Mouse (Mus musculus) heart, postnatal 25 days (tissue): ENCODE results near the gene Cradd. TPM values are rescaled to one million over a fixed set of nuclear protein-coding genes. Genes with fewer than 3 reads are reported as not detected.

Experiments
- DNase-seq: peaks from one replicate; pipeline ENCODE4 v3.0.0; 2022; ENCODE audit warnings: low spot score
- intact Hi-C: fragments of 180-260 bp; cut with DNase I; formaldehyde crosslinking; loops from one replicate; pipeline ENCODE4 v1.15.1; 2025
- total RNA-seq, 2 experiments: library from RNA; stranded (reverse); gene quantifications; 2 replicates each; pipeline ENCODE4 v1.2.3; 2021

The Cradd gene
- total RNA-seq, 2 experiments from 2014 or later = 7.9 to 9.3 TPM

DNA sequence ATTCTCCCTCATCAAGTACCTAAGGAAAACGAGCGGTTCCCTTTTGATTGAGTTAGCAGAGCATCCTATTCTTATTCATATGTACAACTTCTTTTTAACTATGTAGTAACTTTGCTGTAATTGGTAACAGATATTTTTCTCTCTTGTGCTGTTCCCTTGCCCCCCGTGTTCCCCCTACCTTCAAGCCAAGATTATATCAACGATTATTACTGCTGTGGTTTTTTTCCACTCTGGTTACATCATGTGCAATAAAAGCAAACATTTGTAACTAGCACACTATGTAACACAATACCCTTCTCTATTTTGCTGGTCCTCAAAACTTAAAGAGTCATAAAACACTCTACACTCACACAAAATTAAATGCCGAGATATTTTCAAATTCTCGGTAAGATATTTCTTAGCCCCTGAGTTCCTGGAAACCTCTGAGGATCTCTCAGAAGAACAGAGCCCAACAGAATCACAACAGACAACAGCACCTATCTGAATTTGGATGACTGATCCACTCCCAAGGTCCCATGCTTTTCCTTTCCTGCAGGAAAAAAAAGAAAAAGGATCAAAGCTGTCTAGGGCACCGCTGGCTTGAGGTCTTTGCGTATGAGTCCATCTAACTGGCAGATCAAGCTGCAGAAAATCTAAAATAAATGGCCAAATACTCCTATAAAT, 68.8 kb downstream of the Cradd start:
- intact Hi-C loops = loop anchor here (10.0 kb wide), 1 partner anchor 110 kb away; no protein-coding TSS in a partner anchor
- no peak for DNase-seq

DNA sequence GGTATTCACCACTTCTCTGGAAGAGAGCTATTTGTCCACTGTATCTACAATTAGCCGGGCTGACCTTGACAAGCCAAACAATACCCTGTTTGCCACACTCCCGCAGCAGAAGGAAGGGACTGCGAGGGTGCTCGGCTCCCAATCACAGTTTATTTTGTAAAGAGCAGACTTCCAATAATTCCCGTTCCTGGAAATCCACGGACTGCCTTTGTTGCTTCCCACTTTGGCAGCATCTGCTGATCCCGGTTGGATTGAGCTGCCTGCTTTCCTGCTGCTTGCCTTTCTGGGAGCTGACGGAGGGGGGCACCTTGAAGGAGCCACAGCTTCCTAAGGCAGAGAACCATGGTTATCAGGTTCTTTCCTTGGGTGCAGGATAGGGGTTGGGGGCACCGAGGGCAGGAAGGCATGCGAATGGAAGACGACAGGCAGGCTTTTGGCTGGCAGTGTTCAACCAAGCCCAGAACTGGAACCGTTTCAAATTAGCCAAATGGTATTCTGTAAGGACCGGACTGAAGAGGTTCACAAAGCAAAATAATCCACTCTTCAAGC, 69.4 kb downstream of the Cradd start:
- intact Hi-C loops = loop anchor here (10.0 kb wide), 1 partner anchor 110 kb away; no protein-coding TSS in a partner anchor

DNA sequence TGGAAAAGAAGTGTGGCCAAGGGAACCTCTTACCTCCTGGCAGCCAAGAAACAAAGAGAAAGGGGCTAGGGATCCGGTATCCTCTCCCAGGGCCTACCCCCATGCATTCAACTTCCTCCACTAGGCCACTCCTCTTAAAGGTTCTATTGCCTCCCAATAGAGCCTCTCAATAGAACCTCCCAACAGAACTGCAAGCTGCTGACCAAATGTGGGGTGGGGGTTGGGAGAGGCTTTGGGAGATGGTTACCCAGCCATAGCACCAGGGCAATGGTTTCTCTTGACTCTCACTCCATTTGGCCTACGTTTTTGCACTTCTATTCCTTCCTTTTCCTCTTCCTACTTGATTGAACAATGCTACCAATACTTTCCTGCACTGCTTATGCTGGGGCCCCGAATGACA, 69.9 kb downstream of the Cradd start:
- intact Hi-C loops = loop anchor here (10.0 kb wide), 1 partner anchor 109 kb away; no protein-coding TSS in a partner anchor
- DNase-seq = no peak

More for the DNA sequence above, 69.4 kb downstream of the Cradd start:
- DNase-seq = no peak

DNA sequence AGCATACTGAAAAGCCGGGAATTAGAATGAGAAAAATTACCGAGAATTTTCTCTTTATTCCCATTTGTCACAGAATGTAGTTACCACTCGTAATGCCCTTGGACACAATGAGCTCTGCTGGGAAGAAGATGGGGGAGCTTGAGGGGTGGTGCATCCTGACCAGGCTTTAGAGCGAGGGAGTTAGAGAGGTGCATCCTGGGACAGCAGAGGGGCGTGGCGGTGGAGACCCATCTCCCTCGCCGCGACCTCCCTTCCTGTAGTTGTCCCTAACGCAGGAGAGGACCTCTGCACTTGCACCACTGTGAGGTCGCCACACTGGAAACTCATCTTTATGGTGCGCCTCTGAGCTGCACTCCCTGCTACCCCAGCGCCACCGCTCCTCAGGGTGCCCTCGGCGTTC, 72.3 kb downstream of the Cradd start:
- intact Hi-C loops = loop anchor here (10.0 kb wide), 1 partner anchor 107 kb away; no protein-coding TSS in a partner anchor

DNA sequence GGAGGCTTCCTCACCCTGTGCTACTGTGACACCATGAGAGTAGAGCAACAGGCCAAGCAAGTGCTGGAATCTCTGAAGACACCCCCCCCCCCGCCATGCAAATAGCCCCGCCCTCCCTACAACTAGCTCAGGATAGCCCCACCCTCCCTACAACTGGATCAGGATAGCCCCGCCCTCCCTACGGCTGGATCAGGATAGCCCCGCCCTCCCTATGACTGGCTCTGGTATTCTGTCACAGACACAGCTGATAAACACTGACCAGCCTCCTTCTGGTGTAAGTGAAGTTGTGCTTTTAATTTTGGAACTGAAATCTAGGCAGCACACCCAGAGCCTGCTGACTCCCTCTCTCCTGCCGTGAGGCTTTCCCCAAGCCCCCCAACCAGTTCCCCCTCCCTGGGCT, 75.6 kb downstream of the Cradd start:
- intact Hi-C loops = no loop called here

More for the DNA sequence above, 72.3 kb downstream of the Cradd start:
- no peak for DNase-seq

DNA sequence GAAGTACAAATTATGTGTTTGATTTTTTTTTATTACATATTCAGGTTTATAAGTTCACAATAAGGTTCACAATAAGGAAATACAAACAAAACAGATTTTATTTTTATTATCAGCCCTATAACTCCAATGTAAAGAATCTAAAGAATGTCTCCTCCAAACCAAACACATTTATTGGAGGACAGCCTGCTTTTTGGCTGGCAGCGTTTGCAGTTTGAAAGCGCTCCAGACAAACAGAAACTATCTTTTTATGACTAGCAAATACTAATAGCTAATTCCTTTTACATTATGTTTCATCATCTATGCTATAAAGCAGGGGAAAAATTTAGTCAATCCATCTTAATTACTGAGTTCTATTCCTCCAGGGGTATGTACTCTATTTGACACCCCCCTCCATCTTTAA, 77.2 kb downstream of the Cradd start:
- no peak for DNase-seq
- intact Hi-C loops = no loop called here

More for the DNA sequence above, 75.6 kb downstream of the Cradd start:
- no peak for DNase-seq

DNA sequence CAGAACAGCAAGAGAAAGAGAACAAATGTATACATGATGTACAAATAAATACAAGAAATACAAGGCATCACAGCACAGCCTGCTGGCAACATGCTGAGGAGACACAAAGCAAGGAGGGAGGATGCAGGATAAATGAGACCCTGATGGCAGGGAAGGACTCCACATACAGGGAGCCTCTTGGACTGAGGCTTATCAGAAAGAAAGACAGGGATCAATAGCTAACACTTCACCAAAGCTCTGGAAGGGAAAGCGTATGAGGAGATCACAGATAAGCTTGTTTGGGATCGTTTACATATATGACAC, 78.3 kb downstream of the Cradd start:
- no peak for DNase-seq
- intact Hi-C loops = no loop called here

DNA sequence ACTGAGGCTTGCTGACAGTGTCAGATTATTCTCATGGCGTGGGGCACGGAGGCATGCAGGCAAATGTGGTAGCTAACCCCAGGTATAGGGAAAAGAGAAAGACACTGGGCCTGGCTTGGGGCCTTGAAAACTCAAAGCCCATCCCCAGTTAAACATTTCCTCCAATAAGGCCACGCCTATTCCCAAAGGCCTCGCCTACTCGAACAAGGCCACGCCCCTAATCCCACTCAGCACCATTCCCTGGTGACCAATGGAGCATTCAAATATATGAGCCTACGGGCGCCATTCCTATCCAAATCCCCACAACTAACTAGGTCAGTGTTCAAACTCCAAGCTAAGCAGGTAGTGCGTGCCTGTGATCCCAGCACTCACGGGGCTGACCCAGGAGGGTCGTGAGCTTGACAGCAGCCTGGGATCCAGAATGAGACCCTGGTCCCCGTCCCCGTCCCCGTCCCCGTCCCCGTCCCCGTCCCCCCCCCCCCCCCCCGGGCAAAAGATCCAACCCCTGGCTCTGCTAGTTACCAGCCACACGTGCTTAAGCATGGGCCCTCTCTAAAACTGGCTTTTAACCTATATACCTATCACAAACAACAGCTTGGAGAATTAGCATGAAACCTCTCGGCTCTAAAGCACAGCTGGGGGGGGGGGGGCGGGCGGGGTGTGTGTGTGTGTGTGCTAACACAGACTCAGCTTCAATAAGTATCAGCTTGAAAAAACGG, 78.8 kb downstream of the Cradd start:
- DNase-seq = no peak

DNA sequence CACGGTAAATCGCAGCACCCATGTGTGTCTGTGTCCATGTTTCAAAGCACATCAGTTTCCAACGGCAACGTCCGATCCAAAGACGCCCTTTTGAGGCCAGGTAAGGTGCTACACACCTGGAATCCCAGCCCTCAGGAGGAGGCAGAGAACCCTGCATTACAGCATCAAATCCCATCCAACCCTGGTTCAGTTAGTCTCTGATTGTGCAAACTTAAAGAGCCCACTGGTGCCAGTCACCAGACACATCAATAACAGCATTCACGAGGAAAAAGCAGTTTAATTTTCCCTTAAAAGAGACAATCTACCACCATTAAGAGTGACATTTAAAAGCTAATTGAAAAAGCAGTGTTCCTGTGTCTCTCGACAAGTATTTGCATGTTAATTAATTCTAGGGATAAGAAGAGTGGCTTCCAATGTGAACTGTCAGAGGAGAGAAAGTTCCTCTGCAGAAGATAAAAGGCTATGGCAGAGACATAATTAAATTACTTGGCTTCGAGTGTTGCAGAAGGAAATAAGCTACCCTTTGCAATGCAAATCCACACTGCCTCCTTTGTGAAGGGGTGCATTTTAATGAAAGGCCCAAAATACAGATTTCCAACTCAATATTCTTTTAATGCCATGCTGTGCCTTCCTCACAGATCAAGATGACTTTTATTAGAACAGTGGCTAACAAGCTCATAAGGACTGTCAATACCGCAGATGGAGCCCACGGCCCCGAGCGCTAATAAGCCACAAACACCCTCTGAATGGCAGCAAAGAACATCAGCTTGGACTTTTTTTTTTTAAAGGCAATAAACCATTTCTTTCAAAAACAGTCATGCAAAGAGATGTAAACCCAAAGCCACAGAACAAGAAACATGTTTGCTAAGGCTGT, 84.5 kb downstream of the Cradd start:
- intact Hi-C loops = no loop called here
- no peak for DNase-seq

More for the DNA sequence above, 78.8 kb downstream of the Cradd start:
- intact Hi-C loops = no loop called here

DNA sequence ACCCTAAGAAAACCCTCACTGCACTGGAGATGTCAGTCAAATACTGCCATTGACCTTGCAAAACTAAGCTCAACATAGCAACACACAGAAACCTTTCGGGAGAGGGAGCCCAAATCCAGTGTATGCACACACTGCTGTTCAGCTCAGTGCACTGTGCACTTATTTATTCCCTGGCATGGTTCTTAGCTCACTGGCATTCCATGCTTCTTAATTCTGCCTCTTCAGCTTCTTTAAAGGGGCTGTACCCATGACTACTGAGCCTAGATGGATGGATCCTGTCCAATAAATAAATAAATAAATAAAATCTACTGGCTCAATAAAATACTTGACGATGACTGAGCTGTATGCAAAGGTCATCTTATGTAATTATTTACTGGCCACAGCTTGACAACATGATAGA, 85.3 kb downstream of the Cradd start:
- intact Hi-C loops = no loop called here
- DNase-seq = no peak

DNA sequence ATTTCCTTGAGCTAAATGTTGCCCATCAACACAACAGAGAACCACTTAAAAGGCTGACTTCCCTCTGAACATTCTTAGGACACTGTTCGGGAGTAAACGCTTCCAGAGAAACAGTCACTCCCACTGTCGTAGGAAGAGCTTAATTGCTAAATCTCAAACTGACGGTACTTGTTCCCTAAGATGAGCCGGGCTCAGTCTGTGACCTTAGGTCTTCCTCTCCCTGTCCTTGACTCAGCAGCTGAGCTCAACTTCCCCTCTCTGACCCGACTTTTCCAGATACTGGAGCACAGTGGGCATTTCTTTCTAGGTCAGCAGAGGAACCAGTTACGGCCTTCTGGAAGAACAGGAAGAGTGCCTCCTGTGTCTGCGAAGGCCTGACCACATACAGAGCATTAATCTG, 87.7 kb downstream of the Cradd start:
- intact Hi-C loops = no loop called here
- DNase-seq = no peak

DNA sequence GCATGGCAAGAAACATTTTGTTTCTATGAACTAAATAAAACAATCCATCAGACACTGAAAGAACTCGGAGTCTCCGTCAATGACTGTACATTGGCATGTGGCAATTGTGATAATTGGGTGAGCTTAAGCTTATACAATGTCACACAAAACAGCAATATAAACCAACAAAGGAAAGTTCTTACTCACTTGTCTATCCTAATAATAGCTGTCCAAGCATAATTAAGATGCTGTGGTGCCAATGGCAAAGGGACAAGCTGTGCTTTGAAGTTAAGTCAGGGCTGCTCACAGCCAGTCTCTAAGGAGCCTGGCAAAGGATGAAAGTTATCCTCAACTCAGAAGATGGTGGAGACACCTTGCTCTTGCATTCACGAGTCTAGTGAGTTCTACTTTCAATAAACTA, 89.3 kb downstream of the Cradd start:
- DNase-seq = no peak
- intact Hi-C loops = no loop called here

DNA sequence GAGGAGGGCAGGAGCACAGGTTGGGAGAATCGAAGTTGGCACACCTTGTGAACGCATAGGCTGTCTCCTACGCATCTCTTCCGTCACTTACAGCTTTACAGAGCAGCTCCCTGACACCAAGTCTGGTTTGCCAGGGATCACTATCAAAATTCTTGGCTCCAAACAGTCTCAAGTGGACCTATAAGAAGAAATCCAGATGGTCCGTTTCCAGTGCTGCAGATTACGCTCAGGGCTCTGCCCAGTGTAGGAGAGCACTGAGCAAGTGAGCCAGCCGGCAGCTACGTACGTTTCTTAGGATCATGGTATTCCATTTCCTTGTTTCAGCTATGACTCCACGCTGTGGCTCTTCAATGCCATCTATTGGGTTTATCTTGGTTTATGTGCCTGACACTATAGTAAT, 90.9 kb downstream of the Cradd start:
- DNase-seq = no peak
- intact Hi-C loops = no loop called here

DNA sequence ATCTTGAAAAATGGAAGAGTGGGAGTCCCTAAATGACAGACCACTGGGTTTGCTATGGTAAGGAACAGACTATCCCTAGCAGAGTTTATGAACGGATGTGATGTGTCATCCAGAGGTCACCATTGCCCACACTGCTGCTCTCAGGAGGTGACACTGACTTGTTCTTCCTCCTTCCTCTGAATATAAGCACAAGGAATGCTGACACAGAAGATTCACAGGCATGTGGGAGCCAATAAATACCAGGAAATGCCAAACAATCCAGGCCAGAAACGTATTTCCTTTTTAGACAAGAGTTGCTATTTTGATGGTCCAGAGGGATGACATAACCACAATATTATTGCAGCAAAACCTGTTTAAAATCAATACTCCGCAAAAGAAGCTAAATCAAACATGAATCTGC, 91.4 kb downstream of the Cradd start:
- intact Hi-C loops = no loop called here
- DNase-seq = no peak

DNA sequence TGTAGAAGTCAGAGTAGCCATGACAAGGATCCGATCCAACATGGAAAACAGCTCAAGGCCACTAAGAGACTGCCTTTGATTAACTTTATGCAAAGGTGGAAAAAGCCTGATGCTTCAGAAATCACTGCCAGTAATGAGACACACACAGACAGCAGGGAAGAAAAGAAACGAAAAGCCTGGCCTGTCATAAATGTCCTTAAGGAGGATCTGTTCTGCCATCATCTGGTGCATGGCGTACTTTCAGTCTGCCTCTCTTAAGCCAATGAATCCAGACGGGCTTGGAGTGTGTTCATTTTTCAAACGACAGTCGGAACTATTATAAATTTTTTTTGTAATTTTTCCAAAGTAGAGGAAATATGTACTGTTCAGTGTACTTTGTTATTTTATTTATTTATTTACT, 95.7 kb downstream of the Cradd start:
- DNase-seq = no peak
- intact Hi-C loops = no loop called here

DNA sequence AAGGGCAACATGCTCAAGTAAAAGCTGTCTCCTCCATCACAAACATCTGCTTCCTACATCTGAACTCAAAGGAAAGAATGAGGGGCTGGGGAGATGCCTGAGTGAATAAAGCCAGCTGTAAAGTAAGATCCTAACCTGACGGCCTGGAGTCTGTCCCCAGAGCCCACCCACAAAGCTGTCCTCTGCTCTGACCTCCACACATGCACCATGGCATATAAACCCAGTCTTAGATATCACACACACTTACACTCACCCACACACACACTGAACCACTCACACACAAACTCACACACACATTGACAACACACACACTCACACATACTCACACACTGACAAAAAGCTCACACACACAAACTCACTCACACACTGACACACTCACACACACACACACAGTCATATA, 96.3 kb downstream of the Cradd start:
- intact Hi-C loops = no loop called here
- DNase-seq = no peak

DNA sequence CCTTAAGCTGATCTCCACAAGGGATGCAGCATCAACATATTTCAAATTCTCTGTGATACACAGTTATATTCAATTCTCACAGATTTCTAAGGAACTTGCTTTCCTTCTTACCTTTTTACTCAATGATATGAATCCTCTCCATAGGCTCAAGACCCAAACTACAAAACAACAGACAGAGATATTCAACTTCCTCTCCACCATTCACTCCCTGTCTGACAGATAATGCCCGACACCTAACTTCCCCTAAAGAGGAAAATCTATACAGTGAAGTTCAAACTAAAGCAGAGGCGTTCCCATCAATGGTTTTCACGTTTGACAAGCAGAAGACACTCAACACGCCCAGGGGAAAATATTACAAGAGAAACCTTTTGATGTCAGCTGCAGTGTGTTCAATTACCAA, 97.2 kb downstream of the Cradd start:
- intact Hi-C loops = no loop called here
- DNase-seq = no peak

DNA sequence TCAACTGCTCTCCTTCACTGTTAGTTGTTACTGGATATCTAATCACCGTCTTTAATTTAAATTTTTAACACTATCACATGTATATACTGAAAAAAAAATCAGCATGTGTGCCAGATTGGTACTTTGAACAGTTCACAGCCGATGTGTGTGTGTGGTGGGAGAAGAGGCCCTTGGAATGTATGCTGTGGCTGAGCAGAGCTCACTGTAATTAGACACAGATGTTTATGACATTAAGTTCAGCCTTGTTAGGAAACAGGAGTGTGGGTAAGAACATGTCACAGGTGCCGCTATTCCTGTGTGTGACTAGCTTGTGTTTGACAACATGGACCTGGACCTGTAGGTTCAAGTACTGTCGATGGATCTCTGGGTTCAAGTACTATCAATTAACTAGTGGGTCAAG, 98.9 kb downstream of the Cradd start:
- intact Hi-C loops = no loop called here
- no peak for DNase-seq

DNA sequence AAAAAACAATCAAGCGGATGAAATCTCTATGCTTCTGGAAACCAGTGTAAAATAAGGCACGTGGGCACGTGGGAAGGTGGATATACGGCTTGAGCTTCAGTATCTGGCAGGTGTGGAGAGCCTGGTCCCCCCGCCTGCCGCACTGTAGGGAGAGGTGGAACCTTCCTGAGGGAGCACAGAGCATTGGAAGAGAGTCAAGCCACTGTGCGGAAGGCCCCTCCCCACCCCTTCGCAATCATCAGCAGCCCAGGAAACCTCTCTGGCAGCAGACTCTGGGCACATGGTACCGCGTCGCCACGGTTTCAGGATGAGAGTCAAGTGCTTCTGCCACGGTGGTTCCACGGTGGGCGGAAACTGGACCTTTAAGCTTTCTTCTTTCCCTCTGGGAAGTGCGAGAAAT, 100.7 kb downstream of the Cradd start:
- intact Hi-C loops = loop anchor here (5.0 kb wide), 1 partner anchor 121 kb away; no protein-coding TSS in a partner anchor
- DNase-seq = no peak

DNA sequence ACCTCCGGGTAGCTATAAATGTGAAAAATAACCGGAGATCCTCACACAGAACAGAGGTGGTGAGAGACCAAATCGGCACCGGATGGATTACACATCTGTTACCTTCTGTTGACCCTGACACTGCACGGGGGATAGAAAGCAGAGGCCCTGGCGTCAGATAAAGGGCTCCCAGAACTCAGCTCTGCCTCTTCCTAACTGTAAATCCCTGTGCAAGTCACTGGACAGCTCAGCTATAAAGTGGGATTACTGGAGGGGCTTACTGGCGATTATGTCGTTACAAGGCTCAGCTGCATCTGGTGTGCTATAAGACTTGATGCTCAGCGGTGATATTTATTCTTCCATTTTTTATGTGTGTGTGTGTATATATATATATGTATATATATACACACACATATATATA, 102.0 kb downstream of the Cradd start:
- intact Hi-C loops = loop anchor here (5.0 kb wide), 1 partner anchor 120 kb away; no protein-coding TSS in a partner anchor
- DNase-seq = no peak
